Mouse (Mus musculus): ENCODE data around the gene Abhd4. TPM values are rescaled to one million over a fixed set of nuclear protein-coding genes. Genes with fewer than 3 reads are reported as not detected.

Gene Abhd4
- total RNA-seq, 1 experiment from 2014 or later: 309 TPM

DNA sequence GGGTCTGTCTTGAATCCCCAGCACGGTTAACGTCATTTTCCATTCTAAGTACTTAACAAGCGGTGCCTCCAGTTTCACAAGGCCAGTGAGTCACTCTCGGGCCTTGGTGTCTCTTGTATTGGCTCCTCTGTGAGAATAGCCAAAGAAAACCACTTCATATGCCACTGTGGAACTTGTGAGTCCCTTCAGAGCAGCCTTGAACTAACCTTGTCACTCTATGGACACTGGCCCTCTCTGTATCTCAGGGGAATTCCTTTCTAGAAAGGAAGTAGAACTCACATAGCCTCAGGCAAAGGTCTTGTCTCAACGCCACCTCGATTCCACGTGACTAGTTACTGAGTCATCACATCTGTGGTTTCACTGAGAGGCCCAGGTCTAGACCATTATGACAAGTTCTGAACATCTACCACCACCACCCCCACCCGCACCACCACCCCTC is 31.7 kb upstream of the Abhd4 start:
- DNase-seq: peak; percentile 57

DNA sequence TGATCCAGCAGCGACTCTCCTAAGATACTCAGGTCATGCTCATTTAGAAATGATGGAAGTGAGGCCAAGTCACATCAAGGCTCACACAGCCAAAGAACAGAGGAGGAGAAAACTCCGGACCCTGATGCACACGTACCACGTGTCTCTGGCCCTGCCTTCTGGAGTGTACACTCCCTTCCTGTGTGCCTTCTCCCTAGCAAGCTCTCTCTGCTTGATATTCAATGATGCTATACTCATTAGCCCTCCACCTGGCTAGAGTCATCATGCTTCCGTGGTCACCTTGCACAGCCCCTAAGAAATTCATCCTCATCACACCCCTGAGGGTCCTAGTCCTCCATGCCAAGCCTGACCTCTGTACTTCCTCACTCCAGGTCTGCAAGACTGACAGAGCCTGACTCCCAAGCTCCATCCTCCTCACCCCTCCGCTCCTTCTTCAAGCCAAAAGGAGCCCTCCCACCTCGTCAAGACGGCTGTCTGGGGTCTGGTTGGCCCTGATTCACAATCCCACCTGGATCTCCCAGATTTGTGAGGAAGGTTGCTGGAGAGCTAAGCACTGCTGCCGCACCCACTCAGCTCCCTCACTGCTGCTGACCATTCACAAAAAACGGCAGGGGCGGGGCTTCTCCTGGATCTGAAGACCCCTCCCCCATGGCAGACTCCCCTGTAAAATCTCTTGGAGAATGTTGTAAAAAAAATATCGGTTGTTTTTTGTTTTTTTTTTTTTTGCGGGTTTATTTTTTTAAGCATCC is 30.5 kb upstream of the Abhd4 start:
- no peak for DNase-seq

DNA sequence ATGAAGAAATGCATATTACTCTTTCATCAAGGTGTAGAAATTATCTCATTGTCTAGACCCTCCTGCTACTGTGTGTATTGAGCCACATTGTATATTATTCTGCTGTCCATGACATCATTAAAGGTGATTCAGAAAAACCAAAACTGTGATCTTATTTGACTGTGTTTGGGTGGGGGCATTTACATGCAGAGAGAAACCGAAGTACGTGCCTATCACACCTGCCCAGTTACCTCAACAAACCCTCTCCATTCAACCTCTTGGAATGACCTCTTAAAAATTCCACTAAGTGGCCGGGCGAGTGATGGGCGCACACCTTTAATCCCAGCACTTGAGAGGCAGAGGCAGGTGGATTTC is 29.9 kb upstream of the Abhd4 start:
- no peak for DNase-seq

DNA sequence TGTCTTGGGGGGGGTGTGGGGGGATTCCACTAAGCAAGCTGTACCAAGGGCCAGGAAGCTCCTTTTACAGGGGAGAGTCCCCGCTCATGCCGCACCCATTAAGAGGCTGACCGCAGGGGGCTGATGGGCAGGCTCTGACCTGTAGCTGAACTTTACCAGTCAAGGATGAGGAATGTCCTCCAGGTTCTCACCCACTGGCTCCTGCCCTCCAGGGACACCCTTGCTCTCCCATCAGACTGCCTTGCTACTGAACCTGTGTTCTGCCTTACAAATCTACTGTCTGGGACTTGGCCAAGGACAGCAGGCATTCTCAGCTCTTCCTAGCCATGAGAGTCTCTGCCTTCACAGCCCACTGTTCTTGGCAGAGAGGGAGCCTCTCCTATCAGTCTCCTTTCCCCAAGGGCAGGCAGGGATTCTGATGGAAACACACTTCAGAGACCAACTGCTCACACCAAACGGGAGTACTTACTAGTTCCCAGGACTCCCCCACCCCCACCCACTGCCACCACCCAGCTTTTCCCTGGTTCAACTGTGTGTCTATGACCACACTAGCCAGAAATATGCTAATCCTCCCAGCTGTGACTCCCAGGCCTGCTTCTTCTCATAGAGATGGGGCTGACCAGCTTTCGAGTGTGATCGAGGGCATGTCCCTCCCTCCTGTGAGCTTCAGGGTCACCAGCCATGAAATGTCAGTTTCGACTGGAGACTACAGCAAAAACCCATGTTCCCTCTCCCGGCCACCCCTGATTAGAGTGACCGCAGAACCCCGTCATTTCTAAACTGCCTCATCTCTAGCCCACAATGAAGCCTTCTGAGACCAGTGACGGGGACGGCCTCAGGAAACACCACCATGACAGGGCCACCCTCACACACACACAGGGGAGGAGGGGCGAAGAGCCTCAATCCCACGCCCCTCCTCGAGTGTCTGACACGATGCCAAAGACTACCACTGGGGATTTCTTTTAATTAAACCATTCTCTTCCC is 29.2 kb upstream of the Abhd4 start:
- DNase-seq: peak; percentile 66

GRCm38 (mm10) chr14:54225725-54226124 is 28.3 kb upstream of the Abhd4 start:
- no peak for DNase-seq

DNA sequence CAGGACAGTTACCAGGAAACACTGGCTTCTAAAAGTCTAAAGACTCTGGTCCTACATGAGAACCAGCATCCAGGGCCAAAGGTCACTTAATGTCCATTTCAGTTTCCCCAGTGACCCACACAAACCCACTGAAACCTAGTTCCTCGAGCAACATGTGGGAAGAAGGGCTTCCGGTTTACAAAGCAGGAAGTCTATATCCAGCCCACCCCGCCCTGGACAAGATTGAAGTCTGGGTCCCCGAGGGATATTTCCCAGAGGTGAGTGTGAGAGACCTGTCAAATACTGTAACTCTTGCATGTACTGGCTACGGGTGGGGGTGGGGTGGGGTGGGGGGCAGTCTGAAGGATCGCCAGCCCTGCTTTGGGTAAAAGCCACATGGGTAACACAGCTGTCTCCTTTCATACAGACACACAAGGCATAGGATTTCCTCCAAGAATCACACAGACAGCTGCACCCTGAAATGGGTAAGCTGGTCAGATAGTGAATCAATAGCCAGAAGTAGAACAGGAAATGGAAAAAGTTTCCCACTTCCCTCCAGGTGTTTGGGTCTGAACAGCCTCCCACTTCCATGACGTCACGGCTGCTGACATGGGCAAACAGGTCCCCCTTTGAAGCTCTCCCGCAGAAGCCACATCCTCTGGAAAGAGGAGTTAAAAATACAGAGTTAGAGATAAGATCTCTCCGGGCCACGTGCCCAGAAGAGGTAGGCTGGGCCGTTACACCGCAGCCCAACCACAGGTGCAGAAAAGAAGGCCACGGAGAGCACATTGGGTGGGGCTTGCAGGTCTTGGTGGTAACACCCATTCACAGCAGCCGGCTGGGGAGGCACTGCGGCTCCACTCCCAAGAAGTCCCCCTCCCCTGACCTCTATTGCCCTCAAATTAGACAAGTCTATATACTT is 26.8 kb upstream of the Abhd4 start:
- DNase-seq: peak; percentile 69

GRCm38 (mm10) chr14:54227911-54228451 is 26.0 kb upstream of the Abhd4 start:
- DNase-seq: peak; percentile 83

DNA sequence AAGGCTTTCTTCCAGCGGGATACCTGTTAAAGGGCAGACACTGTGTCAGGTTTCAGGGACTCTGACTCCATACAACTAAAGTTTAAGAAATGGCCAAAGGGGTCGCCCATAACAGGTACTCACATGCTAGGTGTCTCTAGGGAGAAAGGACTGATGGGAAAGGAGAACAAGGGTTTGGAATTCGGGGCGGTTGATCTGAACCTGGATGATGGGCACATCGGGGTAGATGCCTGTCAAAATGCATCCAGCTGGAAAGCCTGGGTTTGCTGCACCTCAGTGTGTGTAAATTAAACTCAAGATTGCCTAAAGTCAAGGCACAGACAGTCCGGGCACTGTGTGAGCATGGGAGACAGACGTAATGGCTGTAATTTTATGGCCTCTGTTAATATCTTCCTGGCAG is 25.5 kb upstream of the Abhd4 start:
- no peak for DNase-seq

- DNase-seq: no peak
Observed at GRCm38 (mm10) chr14:54228933-54229713, 24.9 kb upstream of the Abhd4 start.

- DNase-seq: peak; percentile 1
Observed at GRCm38 (mm10) chr14:54229849-54230248, 24.1 kb upstream of the Abhd4 start.

GRCm38 (mm10) chr14:54230638-54231150 is 23.3 kb upstream of the Abhd4 start:
- DNase-seq: peak; percentile 4

GRCm38 (mm10) chr14:54231176-54231956 is 22.6 kb upstream of the Abhd4 start:
- peak; percentile 9 for DNase-seq

- peak; percentile 3 for DNase-seq
Observed at GRCm38 (mm10) chr14:54232143-54232542, 21.8 kb upstream of the Abhd4 start.

GRCm38 (mm10) chr14:54232811-54233558 is 21.0 kb upstream of the Abhd4 start:
- DNase-seq: peak; percentile 74

- DNase-seq: no peak
Observed at GRCm38 (mm10) chr14:54233559-54234143, 20.3 kb upstream of the Abhd4 start.

DNA sequence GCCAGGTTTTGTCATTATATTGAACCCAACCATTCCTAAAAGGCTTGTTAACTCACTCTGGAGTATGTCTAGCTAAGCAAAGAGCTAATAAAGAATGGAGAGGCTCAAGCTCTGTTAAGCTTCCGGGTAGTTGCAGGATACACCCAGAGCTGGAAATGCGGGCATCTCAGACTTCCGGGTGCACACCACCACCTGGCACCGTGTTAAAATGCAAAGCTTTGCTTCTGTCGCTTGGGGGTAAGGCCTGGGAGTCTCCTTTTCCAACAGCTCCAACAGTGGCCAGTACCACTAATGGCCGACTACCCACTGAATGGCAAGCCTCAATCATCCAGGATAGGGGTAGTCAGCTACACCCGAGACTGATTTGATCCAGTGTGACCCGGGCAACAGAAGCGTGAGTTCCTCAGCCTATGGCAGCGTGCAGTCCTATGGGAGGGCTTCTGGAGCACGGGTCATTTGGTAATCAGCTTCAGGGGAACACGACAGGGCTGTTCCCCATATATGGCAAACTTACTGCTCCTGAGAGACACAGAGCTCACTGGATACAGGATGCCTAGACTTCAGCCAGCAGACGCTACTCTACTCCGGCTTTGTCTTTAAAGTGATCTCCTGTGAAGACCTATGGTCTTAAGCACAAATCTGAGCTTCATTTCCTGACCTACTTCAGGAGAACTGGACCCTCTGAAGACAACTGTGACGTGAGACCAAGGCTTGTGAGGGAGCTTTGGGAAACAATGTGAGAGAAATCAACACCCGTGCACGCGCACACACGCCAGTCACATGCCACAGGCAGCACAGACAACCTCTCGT is 19.6 kb upstream of the Abhd4 start:
- DNase-seq: no peak

DNA sequence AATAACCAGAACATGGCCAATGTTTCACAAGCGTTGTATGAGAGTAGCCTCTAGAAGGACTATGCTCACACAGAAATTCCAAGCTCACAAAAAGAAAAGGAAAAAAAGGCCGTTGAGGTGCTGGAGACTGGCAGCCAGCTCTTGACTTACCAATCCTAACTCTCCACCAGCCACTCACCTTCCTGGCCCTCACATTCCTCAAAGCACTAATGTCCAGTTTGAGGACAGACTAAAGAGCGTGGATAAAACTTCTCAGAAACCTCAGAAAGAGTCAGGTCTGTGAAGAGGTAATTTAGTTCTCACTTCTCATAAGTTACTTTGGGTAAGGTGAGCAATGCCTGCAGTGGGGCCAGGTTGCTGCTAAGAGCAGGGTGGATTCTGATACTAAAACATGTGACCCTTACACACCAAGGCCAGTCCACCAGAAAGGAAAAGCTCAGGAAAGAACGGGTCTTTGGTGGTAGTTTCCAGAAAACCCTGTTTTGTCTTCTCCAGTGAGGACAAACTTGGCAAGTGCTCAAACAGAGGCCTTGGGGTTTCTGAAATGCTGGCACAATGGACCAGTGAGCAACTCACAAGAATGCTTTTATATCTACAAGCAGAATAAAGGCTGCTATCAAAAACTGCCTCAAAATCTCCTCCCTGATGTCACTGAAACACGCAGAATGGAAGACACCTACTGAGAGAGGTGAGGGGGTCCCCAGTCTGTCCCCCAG is 18.0 kb upstream of the Abhd4 start:
- DNase-seq: peak; percentile 80
